Mouse (Mus musculus) cerebellum, postnatal 36 days (tissue): ENCODE data around the gene Ceacam18.
"Not testable (repeated sequence)": the region's sequence is repeated elsewhere in the genome, so short reads cannot be mapped to it uniquely, and the experiment has no call there.

ENCODE experiments used
- DNase-seq, 2 experiments: peaks; one replicate each; pipeline ENCODE4 v3.0.0; 2021 to 2022; ENCODE audit warnings: mixed read lengths in 2 of 2

The Ceacam18 gene

GRCm38 (mm10) chr7:43634500-43634899 lies at the start of gene Ceacam18:
Gene Ceacam18 (plus strand): TSS chr7:43634707.
- no peak for DNase-seq

GRCm38 (mm10) chr7:43584790-43585189 lies 49.7 kb upstream of the Ceacam18 start:
- DNase-seq: no peak

GRCm38 (mm10) chr7:43601884-43602283 lies 32.6 kb upstream of the Ceacam18 start:
- no peak for DNase-seq

- peak; percentile 32 for DNase-seq
These were observed 27.4 kb upstream of the Ceacam18 start, which contains the start of gene Zfp819 for GRCm38 (mm10) chr7:43606896-43607742. Gene Zfp819 (plus strand): TSS chr7:43607169.

GRCm38 (mm10) chr7:43607743-43608287 lies 26.7 kb upstream of the Ceacam18 start:
- no peak for DNase-seq

GRCm38 (mm10) chr7:43608316-43608824 lies 26.1 kb upstream of the Ceacam18 start:
- DNase-seq: no peak

- DNase-seq: no peak
These were observed 20.5 kb upstream of the Ceacam18 start for GRCm38 (mm10) chr7:43613816-43614551.

GRCm38 (mm10) chr7:43622927-43623326 lies 11.6 kb upstream of the Ceacam18 start:
- no peak for DNase-seq

GRCm38 (mm10) chr7:43623819-43624218 lies 10.7 kb upstream of the Ceacam18 start:
- DNase-seq: no peak

- DNase-seq: no peak
These were observed 9.4 kb upstream of the Ceacam18 start for GRCm38 (mm10) chr7:43625065-43625464.

- DNase-seq: no peak
These were observed 8.6 kb upstream of the Ceacam18 start for GRCm38 (mm10) chr7:43625794-43626422.

- no peak for DNase-seq
These were observed 567 bp upstream of the Ceacam18 start for GRCm38 (mm10) chr7:43633940-43634339.

- DNase-seq: no peak
These were observed 1.7 kb downstream of the Ceacam18 start for GRCm38 (mm10) chr7:43636194-43636593.

GRCm38 (mm10) chr7:43637118-43637517 lies 2.6 kb downstream of the Ceacam18 start:
- DNase-seq: no peak

- no peak for DNase-seq
These were observed 8.1 kb downstream of the Ceacam18 start for GRCm38 (mm10) chr7:43642587-43642986.

GRCm38 (mm10) chr7:43643046-43643652 lies 8.6 kb downstream of the Ceacam18 start:
- no peak for DNase-seq

GRCm38 (mm10) chr7:43652683-43653082 lies 18.2 kb downstream of the Ceacam18 start:
- no peak for DNase-seq

GRCm38 (mm10) chr7:43654519-43654918 lies 20.0 kb downstream of the Ceacam18 start:
- DNase-seq: no peak

GRCm38 (mm10) chr7:43656232-43656631 lies 21.7 kb downstream of the Ceacam18 start:
- no peak for DNase-seq

GRCm38 (mm10) chr7:43660002-43660401 lies 25.5 kb downstream of the Ceacam18 start, which contains the start of gene Siglece:
Gene Siglece (minus strand): TSS chr7:43660161.
- DNase-seq: no peak

GRCm38 (mm10) chr7:43662804-43663203 lies 28.3 kb downstream of the Ceacam18 start:
- no peak for DNase-seq

GRCm38 (mm10) chr7:43667221-43667620 lies 32.7 kb downstream of the Ceacam18 start:
- not testable (repeated sequence) for DNase-seq
